Mouse (Mus musculus) midbrain, postnatal 0 days (tissue): ENCODE data around the gene Angptl4. TPM values are rescaled to one million over a fixed set of nuclear protein-coding genes. Genes with fewer than 3 reads are reported as not detected.
"Not testable (repeated sequence)": the region's sequence is repeated elsewhere in the genome, so short reads cannot be mapped to it uniquely, and the experiment has no call there.

Source experiments
- ATAC-seq: fragments of 200-750 bp; cut with Nextera tagmentation; 2 replicates; pipeline ENCODE4 v1.8.0; 2017; ENCODE audit warnings: moderate number of reproducible peaks, mild to moderate bottlenecking, moderate TSS enrichment, moderate library complexity; ENCODE audit not compliant: low FRiP score
- DNase-seq: peaks from one replicate; pipeline ENCODE4 v3.0.0-alpha.2; 2015; ENCODE audit warnings: low spot score
- H3K27ac ChIP-seq: fragments of 300-500 bp; sonication (generic); 2 replicates; pipeline ENCODE4 v1.5.1; 2014; ENCODE audit warnings: low read depth, mild to moderate bottlenecking, low read length, mixed read lengths
- H3K27me3 ChIP-seq: fragments of 300-500 bp; sonication (generic); 2 replicates; pipeline ENCODE4 v1.6.1; 2014; ENCODE audit warnings: low read length, control low read depth, mixed read lengths; ENCODE audit not compliant: insufficient read depth
- H3K36me3 ChIP-seq: fragments of 300-500 bp; sonication (generic); 2 replicates; pipeline ENCODE4 v1.6.1; 2014; ENCODE audit warnings: low read length, control low read depth, mixed read lengths; ENCODE audit not compliant: insufficient read depth
- H3K4me1 ChIP-seq: fragments of 300-500 bp; sonication (generic); 2 replicates; pipeline ENCODE4 v1.6.1; 2014; ENCODE audit warnings: mild to moderate bottlenecking, control low read depth, antibody characterized with exemption, low read length, mixed read lengths; ENCODE audit not compliant: insufficient read depth
- H3K4me2 ChIP-seq: fragments of 300-500 bp; sonication (generic); 2 replicates; pipeline ENCODE4 v1.6.1; 2014; ENCODE audit warnings: low read depth, mild to moderate bottlenecking, low read length, mixed read lengths; ENCODE audit not compliant: poor library complexity, severe bottlenecking
- H3K4me3 ChIP-seq: fragments of 300-500 bp; sonication (generic); 2 replicates; pipeline ENCODE4 v1.5.1; 2014; ENCODE audit warnings: low read depth, mild to moderate bottlenecking, low read length, moderate library complexity
- H3K9ac ChIP-seq: fragments of 300-500 bp; sonication (generic); replicated peaks from 2 replicates; pipeline ENCODE4 v1.6.1; 2014; ENCODE audit warnings: mild to moderate bottlenecking, low read length, moderate library complexity, mixed read lengths; ENCODE audit not compliant: poor library complexity, severe bottlenecking
- H3K9me3 ChIP-seq: fragments of 300-500 bp; sonication (generic); 2 replicates; pipeline ENCODE4 v1.6.1; 2016; ENCODE audit warnings: low read length, control low read depth
- CTCF ChIP-seq: IDR thresholded peaks from 2 replicates; pipeline ENCODE4 v1.5.1; 2016; ENCODE audit warnings: antibody characterized with exemption, mild to moderate bottlenecking
- WGBS: fragments of 180-500 bp; shearing (Covaris S2); extraction: QIAGEN DNeasy Blood & Tissue Kit; methylation state at CpG from one replicate; pipeline ENCODE4 v1.1.7; 2014; 5-methylcytosine and 5-hydroxymethylcytosine counted together
- polyA plus RNA-seq: library from polyadenylated mRNA; unstranded; fragments of >200 nt; fragmentation: Nextera tagmentation; extraction: Ambion mirVana; gene quantifications from 2 replicates; pipeline ENCODE4 v1.2.1, GENCODE M21; 2015
- total RNA-seq: library from RNA; depleted of rRNA; stranded (reverse); fragments of >200 nt; gene quantifications from 2 replicates; pipeline ENCODE4 v1.2.3, GENCODE M21; 2014

The Angptl4 gene
- total and polyA plus RNA-seq, 2 experiments from 2014 or later: 22.5 to 27.5 TPM

DNA sequence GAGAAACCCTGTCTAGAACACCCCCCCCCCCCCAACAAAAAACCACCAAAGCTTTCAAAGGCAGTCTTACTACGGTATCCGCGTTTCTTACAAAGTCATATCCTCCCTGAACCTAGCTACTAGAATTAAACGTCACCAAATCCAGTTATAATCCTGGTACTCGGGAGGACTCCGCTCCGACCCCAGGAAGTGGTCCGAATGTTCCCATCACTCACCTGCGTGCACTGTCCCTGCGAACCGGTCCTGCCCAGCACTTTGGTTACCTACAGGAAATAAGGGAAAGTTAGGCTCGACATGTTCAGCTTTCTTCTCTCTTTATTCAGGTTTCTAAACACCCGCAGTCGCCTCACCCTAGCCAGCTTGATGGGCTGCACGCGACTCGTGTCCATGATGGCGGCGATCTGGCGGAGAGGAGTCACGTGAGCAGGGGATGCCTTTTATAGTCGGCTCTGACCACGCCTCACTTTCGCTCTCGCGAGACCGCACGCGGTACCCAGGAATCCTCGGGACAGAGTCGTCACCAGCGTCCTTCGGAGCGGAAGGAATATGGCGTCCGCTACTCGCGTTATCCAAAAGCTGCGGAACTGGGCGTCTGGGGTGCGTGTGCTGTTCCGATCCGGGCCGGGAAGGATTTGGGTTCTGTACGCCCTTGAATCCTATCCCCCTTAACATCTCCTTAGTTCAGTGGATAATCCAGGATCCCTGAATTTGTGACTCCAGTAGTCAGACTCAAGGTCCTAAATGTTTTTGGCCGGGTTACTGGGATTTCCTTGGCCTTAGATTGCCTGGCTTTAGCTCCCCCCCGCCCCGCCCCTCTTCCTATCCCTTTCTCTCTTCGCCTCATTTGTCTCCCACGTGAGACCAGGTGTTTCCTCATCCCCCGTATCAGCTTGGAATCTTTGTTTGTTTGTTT, 42.7 kb upstream of the Angptl4 start, which contains the start of the genes Rps28 and Ndufa7:
Rps28 (minus strand) TSS at position 479 of the 913 bp plus-strand sequence.
Ndufa7 (plus strand) TSS at position 489 of the 913 bp plus-strand sequence.
- under 1% methylated on average over 51 of the region's 51 CpGs for WGBS
- TF ChIP-seq CTCF: peak; percentile 2; the same call in 1 of the 2 replicates
- Histone ChIP-seq H3K9ac (peak within 1 kb of the TSS; percentile 74), H3K4me1 (peaks cover 18% of the 10 kb centered on the region; the same call in 1 of the 2 replicates), H3K27me3 (no peaks in the 10 kb centered on the region), H3K4me2 (peak within 1 kb of the TSS; percentile 86), H3K9me3 (no peaks in the 10 kb centered on the region), H3K4me3 (peak within 1 kb of the TSS; percentile 51), H3K27ac (peak within 1 kb of the TSS; percentile 85), H3K36me3 (peaks cover 15% of the 10 kb centered on the region)
- ATAC-seq (peak; percentile 95), DNase-seq (peak; percentile 98)

GRCm38 (mm10) chr17:33823171-33823570, 41.5 kb upstream of the Angptl4 start:
- not testable (repeated sequence) for H3K27ac ChIP-seq, ATAC-seq, H3K9me3 ChIP-seq, DNase-seq, H3K27me3 ChIP-seq
- Histone ChIP-seq H3K9ac (peak overlapping the region; percentile 73), H3K4me2 (peak overlapping the region; percentile 86), H3K36me3 (peaks cover 15% of the 10 kb centered on the region), H3K4me3 (peak overlapping the region; percentile 51), H3K4me1 (peaks cover 19% of the 10 kb centered on the region; the same call in 1 of the 2 replicates)
- 81% methylated on average over 8 of the region's 8 CpGs for WGBS

DNA sequence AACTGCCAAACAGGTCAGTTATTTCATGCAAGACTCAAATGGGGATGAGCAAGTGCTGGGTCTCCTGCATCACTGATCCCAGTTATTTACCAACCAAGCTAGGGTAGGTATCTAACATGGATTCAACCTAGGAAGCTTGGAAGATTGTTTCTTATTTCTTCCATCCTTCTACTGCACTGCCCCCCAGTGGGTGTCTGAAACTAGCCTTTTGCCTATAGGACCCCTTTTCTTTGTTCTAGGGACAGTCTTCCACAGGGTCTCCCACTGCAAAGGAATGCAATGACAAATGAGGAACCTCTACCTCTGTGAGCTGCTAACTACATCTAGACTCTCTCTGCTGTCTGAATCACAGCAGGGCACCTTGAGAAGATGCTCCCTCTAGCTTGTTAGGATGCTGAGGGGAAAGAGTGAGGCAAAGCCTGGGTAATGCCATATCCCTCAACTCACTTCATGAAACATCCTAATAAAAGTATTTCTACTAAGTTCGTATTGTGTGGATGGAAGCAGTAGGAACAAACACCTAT, 40.9 kb upstream of the Angptl4 start:
- Histone ChIP-seq H3K27me3 (no peaks in the 10 kb centered on the region), H3K9me3 (no peaks in the 10 kb centered on the region), H3K27ac (no peak overlapping the region), H3K4me3 (no peak overlapping the region), H3K36me3 (peaks cover 15% of the 10 kb centered on the region), H3K4me2 (no peak overlapping the region), H3K9ac (0 out of 2 replicates have a peak overlapping the region, but pooled peaks have one; percentile 8), H3K4me1 (peaks cover 19% of the 10 kb centered on the region; the same call in 1 of the 2 replicates)
- TF ChIP-seq CTCF: peak; percentile 48
- WGBS: 85% methylated on average over 1 of the region's 1 CpGs
- no peak for DNase-seq
- no peak for ATAC-seq

DNA sequence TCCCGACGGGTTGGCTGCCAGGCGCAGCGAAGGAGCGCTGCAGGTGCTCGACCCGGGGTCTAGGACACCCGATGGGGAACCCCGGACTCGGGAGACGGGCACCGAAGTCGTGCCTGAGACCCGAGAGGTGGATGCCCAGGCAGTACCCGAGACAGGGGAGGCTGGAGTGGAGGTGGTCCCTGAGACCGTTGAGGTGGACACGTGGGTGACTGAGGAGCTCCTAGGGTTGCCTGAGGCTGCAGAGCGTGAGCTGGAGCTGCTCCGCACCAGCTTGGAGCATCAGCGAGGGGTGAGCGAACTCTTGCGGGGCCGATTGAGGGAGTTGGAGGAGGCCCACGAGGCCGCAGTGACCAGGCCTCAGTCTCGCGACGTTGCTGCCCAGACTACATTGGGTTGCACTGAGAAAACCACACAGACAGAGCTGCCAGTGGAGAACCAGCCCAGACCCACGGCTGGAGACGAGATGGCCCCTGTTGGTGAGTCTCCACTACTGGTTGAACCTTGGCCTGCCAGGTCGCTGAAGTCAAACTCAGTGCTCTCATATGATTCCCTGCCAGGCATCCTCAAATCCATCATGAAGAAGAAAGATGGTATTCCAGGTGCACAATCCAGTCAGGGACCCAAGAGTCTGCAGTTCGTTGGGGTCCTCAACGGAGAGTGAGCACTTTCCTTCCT, 36.5 kb upstream of the Angptl4 start:
- H3K4me2 ChIP-seq: peak overlapping the region; percentile 86
- DNase-seq (peak; percentile 23), ATAC-seq (peak; percentile 57)
- no peak for TF ChIP-seq CTCF
- peak overlapping the region; percentile 81 for H3K9ac ChIP-seq
- H3K27ac ChIP-seq: peak overlapping the region; percentile 86
- peaks cover 15% of the 10 kb centered on the region for H3K36me3 ChIP-seq
- H3K27me3 ChIP-seq: no peaks in the 10 kb centered on the region
- no peaks in the 10 kb centered on the region for H3K9me3 ChIP-seq
- H3K4me1 ChIP-seq: peaks cover 9% of the 10 kb centered on the region; the same call in 1 of the 2 replicates
- H3K4me3 ChIP-seq: peak overlapping the region; percentile 55
- WGBS: 12% methylated on average over 33 of the region's 33 CpGs

DNA sequence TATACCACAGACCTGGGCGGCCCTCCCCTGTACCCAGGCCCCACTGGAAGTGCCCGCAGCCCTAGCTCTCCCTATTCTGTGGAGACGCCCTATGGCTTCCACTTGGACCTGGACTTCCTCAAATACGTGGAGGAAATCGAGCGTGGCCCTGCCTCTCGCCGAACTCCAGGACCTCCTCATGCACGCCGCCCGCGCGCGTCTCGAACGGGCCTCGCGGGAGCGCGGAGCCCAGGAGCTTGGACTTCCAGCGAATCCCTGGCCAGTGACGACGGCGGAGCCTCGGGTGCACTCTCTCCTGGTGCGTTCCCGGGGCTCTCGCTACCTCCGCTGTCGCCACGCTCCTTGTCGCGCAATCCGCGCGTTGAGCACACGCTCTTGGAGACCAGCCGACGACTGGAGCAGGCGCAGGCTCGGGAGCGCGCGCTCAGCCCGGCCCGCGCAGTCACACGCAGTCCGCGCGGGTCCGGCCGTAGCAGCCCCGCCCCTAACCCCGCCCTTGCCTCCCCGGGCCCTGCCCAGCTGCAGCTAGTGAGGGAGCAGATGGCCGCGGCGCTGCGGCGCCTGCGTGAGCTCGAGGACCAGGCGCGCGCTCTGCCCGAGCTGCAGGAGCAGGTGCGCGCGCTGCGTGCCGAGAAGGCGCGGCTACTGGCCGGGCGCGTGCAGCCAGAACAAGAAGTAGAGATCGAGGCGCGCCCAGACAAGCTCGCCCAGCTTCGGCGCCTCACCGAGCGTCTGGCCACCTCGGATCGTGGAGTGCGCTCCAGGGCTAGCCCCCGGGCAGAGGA, 35.7 kb upstream of the Angptl4 start:
- H3K4me3 ChIP-seq: peak overlapping the region; percentile 55
- DNase-seq (peak; percentile 98), ATAC-seq (peak; percentile 94)
- no peak; the same call in 1 of the 2 replicates for TF ChIP-seq CTCF
- H3K4me1 ChIP-seq: peaks cover 4% of the 10 kb centered on the region; the same call in 1 of the 2 replicates
- H3K9me3 ChIP-seq: no peaks in the 10 kb centered on the region
- under 1% methylated on average over 89 of the region's 89 CpGs for WGBS
- H3K27ac ChIP-seq: peak overlapping the region; percentile 86
- peak overlapping the region; percentile 86 for H3K4me2 ChIP-seq
- peaks cover 11% of the 10 kb centered on the region for H3K36me3 ChIP-seq
- peak overlapping the region; percentile 81 for H3K9ac ChIP-seq
- no peaks in the 10 kb centered on the region for H3K27me3 ChIP-seq
